In genomic region chr11:103174891-103175391, GRCm38 (mm10) we compare ENCODE assay signal across 9 mouse cellular contexts. TPM values are rescaled to one million over a fixed set of nuclear protein-coding genes. Genes with fewer than 3 reads are reported as not detected.
DNase-seq lines count a peak whose midpoint lies in the region; ATAC-seq and TF ChIP-seq lines count a peak whose summit lies in the region.
"Had no signal": no experiment of that assay in that cellular context is flagged by ENCODE, and none has a peak within 500 bp of the region (broad histone marks: within the 10 kb centered on the region; RNA-seq: fewer than 3 reads in every experiment).

No protein-coding gene starts in this region.

- in situ Hi-C loops in Patski (cut with MboI; ENCODE audit: low pct_unique_long_range_greater_than_20kb), result no loop called here

- ATAC-seq in Patski, result peak; percentile 47
- peak; percentile 60 for ATAC-seq in megakaryocyte, adult 5-6 weeks (ENCODE audit: poor library complexity, severe bottlenecking)

- peak; percentile 79 for DNase-seq in adrenal gland, postnatal 10 days
- DNase-seq in adrenal gland, adult 2 months, result no peak
- DNase-seq in Patski (ENCODE audit: low read depth, low spot score), result peak; percentile 48
- peak; percentile 37 to 50 for DNase-seq in kidney, adult 8-10 months
- DNase-seq in c-Kit-positive CD71-positive TER-119-positive erythroid progenitor cells, embryonic 14.5 days (ENCODE audit: low spot score), result no peak
- no peak for DNase-seq in cerebellum, adult 8-10 months
- DNase-seq in ovary, postnatal 14 days (ENCODE audit: low spot score), result no peak

- no peak for TF ChIP-seq CTCF in Patski (IDR thresholded peaks at IDR 0.05)

- POLR2A ChIA-PET in Patski (lab: Charles Lee), result interaction anchor here (1.5 kb wide), 1 partner anchor 60 kb away, joined by 7 read pairs; the partner anchor contains the start of gene Hexim1

- H3K27me3 ChIP-seq in Patski, result no peaks in the 10 kb centered on the region

- CTCF ChIA-PET in Patski (lab: Charles Lee), result interaction anchor here (1.0 to 3.1 kb wide), 9 partner anchors 10 to 150 kb away, joined by 3 to 13 read pairs (median 5); partner anchors contain the start of genes Acbd4 and Plcd3

RNA-seq across cellular contexts. Expression of gene Fmnl1, which starts 4.0 kb away (rescaled TPM):
- 10 to 100 TPM; 17.7 to 20.5 TPM for total RNA-seq in adrenal gland, postnatal 10 days (2021)
- 10 to 100 TPM; 18.9 to 24.2 TPM for total RNA-seq in adrenal gland, adult 2 months (2021)
- polyA plus RNA-seq in adrenal gland, adult 2 months (2012; rRNA removed), result 16.3 and 19.2 TPM in 2 replicates
- 22.4 TPM for polyA plus RNA-seq in Patski (2021)
- 387 and 407 TPM in 2 replicates for total RNA-seq in megakaryocyte, adult 5-6 weeks (2015)
- total RNA-seq in megakaryocyte, adult 5-6 weeks (2017), result 126 and 152 TPM in 2 replicates

RNA-seq across cellular contexts. Expression of gene 1700023F06Rik, which starts 33.4 kb away (rescaled TPM):
- total RNA-seq in adrenal gland, postnatal 10 days (2021), result under 1 TPM in 1 of 2 experiments, not detected in 1; 0.27 TPM
- under 1 TPM; 0.45 to 0.52 TPM for total RNA-seq in adrenal gland, adult 2 months (2021)
- polyA plus RNA-seq in adrenal gland, adult 2 months (2012; rRNA removed), result 1.4 and 2.1 TPM in 2 replicates
- 0.17 TPM for polyA plus RNA-seq in Patski (2021)
- not detected in 2 replicates for total RNA-seq in megakaryocyte, adult 5-6 weeks (2015)
- not detected in 2 replicates for total RNA-seq in megakaryocyte, adult 5-6 weeks (2017)
- polyA plus RNA-seq: heart, embryonic 13.5 days had no signal

RNA-seq across cellular contexts. Expression of gene Hexim2, which starts 42.7 kb away (rescaled TPM):
- total RNA-seq in adrenal gland, postnatal 10 days (2021), result 1 to 10 TPM; 4.8 to 8.9 TPM
- 1 to 10 TPM; 2.8 to 7.0 TPM for total RNA-seq in adrenal gland, adult 2 months (2021)
- 3.3 and 4.5 TPM in 2 replicates for polyA plus RNA-seq in adrenal gland, adult 2 months (2012; rRNA removed)
- 20.6 TPM for polyA plus RNA-seq in Patski (2021)
- total RNA-seq in megakaryocyte, adult 5-6 weeks (2015), result 0.25 and 1.8 TPM in 2 replicates
- 1.0 and 2.1 TPM in 2 replicates for total RNA-seq in megakaryocyte, adult 5-6 weeks (2017)

RNA-seq across cellular contexts. Expression of gene Spata32, which starts 43.3 kb away (rescaled TPM):
- total RNA-seq in adrenal gland, postnatal 10 days (2021), result not detected
- total RNA-seq in adrenal gland, adult 2 months (2021), result not detected
- not detected in 2 replicates for polyA plus RNA-seq in adrenal gland, adult 2 months (2012; rRNA removed)
- not detected for polyA plus RNA-seq in Patski (2021)
- total RNA-seq in megakaryocyte, adult 5-6 weeks (2015), result not detected in 2 replicates
- not detected in 2 replicates for total RNA-seq in megakaryocyte, adult 5-6 weeks (2017)
- polyA plus RNA-seq: heart, embryonic 13.5 days had no signal

RNA-seq across cellular contexts. Expression of gene Hexim1, which starts 58.9 kb away (rescaled TPM):
- total RNA-seq in adrenal gland, postnatal 10 days (2021), result 10 to 100 TPM; 49.6 to 50.1 TPM
- total RNA-seq in adrenal gland, adult 2 months (2021), result 10 to 100 TPM; 70.9 to 83.7 TPM
- 15.7 and 16.5 TPM in 2 replicates for polyA plus RNA-seq in adrenal gland, adult 2 months (2012; rRNA removed)
- polyA plus RNA-seq in Patski (2021), result 47.5 TPM
- total RNA-seq in megakaryocyte, adult 5-6 weeks (2015), result 10.1 TPM in 2 replicates
- 17.0 and 24.6 TPM in 2 replicates for total RNA-seq in megakaryocyte, adult 5-6 weeks (2017)

Comparison
In these comparisons a context has a peak if more than half of its experiments do, and no peak if none do; other contexts are left out.
1. DNase-seq: peak in adrenal gland, postnatal 10 days (single experiment), Patski (single experiment) and kidney, adult 8-10 months (2 of 2); none in adrenal gland, adult 2 months (single experiment), c-Kit-positive CD71-positive TER-119-positive erythroid progenitor cells, embryonic 14.5 days (single experiment), cerebellum, adult 8-10 months (single experiment) and ovary, postnatal 14 days (single experiment).
2. RNA of gene Fmnl1, which starts 4.0 kb away (total RNA-seq): 126 to 407 TPM in megakaryocyte, adult 5-6 weeks; 18.9 to 24.2 TPM in adrenal gland, adult 2 months and 17.7 to 20.5 TPM in adrenal gland, postnatal 10 days; every median in the first group is over 4 times any median in the second.